Mouse (Mus musculus) liver, embryonic 15.5 days (tissue): ENCODE data around the gene Saa2. TPM values are rescaled to one million over a fixed set of nuclear protein-coding genes. Genes with fewer than 3 reads are reported as not detected.

Experiments
- ATAC-seq: fragments of 200-750 bp; cut with Nextera tagmentation; 2 replicates; pipeline ENCODE4 v1.8.0; 2017; ENCODE audit warnings: moderate number of reproducible peaks, mild to moderate bottlenecking, moderate library complexity; ENCODE audit not compliant: insufficient read depth
- H3K27ac ChIP-seq: fragments of 300-500 bp; sonication (generic); replicated peaks from 2 replicates; pipeline ENCODE4 v1.5.1; 2015; ENCODE audit warnings: mild to moderate bottlenecking, inconsistent platforms
- H3K27me3 ChIP-seq: fragments of 300-500 bp; sonication (generic); 2 replicates; pipeline ENCODE4 v1.6.1; 2015; ENCODE audit warnings: mild to moderate bottlenecking, inconsistent platforms
- H3K36me3 ChIP-seq: fragments of 300-500 bp; sonication (generic); replicated peaks from 2 replicates; pipeline ENCODE4 v1.6.1; 2015; ENCODE audit warnings: moderate library complexity, mild to moderate bottlenecking, inconsistent platforms
- H3K4me1 ChIP-seq: fragments of 300-500 bp; sonication (generic); replicated peaks from 2 replicates; pipeline ENCODE4 v1.6.1; 2015; ENCODE audit warnings: inconsistent platforms
- H3K4me2 ChIP-seq: fragments of 300-500 bp; sonication (generic); 2 replicates; pipeline ENCODE4 v1.6.1; 2015; ENCODE audit warnings: moderate library complexity, mild to moderate bottlenecking, inconsistent platforms
- H3K4me3 ChIP-seq: fragments of 300-500 bp; sonication (generic); replicated peaks from 2 replicates; pipeline ENCODE4 v1.5.1; 2015; ENCODE audit warnings: mild to moderate bottlenecking, inconsistent platforms
- H3K9ac ChIP-seq: fragments of 300-500 bp; sonication (generic); 2 replicates; pipeline ENCODE4 v1.6.1; 2015; ENCODE audit warnings: moderate library complexity, mild to moderate bottlenecking, inconsistent platforms
- H3K9me3 ChIP-seq: fragments of 300-500 bp; sonication (generic); replicated peaks from 2 replicates; pipeline ENCODE4 v1.6.1; 2016; ENCODE audit warnings: inconsistent platforms
- WGBS: fragments of 180-500 bp; shearing (Covaris S2); methylation state at CpG from one replicate; pipeline ENCODE4 v1.1.7; 2015; ENCODE audit warnings: mixed read lengths; ENCODE audit not compliant: insufficient replicate concordance; 5-methylcytosine and 5-hydroxymethylcytosine counted together
- polyA plus RNA-seq: library from polyadenylated mRNA; unstranded; fragments of >200 nt; fragmentation: Nextera tagmentation; extraction: Ambion mirVana; gene quantifications from 2 replicates; pipeline ENCODE4 v1.2.1, GENCODE M21; 2015

Saa2 gene
- polyA plus RNA-seq, 1 experiment from 2014 or later = not detected

DNA sequence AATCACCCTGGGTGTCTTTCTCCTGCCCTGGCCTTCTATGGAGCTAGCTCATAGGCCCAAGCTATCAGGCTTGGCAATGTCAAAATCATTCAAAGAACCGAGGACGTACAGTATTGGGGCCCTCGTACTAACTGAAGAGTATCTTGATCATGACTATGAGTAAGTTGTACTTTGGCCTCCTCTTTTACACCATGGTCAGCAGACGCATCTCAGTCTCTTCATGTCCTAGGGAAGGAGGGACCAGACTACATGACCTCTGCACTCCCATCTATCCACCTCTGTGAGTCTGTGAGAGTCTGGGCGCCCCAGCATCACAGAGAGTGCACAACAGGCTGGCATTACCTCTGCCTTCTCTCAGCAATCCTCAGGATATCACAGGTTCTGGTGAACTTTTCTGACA lies 11.0 kb downstream of the Saa2 start:
- Histone ChIP-seq H3K27me3 (no peaks in the 10 kb centered on the region), H3K9ac (no peak overlapping the region), H3K9me3 (no peaks in the 10 kb centered on the region), H3K4me2 (no peak overlapping the region), H3K4me1 (peaks cover 4% of the 10 kb centered on the region; the same call in 1 of the 2 replicates), H3K36me3 (peaks cover 44% of the 10 kb centered on the region), H3K4me3 (no peak overlapping the region), H3K27ac (no peak overlapping the region)
- WGBS = 78% methylated on average over 5 of the region's 5 CpGs
- ATAC-seq = no peak

DNA sequence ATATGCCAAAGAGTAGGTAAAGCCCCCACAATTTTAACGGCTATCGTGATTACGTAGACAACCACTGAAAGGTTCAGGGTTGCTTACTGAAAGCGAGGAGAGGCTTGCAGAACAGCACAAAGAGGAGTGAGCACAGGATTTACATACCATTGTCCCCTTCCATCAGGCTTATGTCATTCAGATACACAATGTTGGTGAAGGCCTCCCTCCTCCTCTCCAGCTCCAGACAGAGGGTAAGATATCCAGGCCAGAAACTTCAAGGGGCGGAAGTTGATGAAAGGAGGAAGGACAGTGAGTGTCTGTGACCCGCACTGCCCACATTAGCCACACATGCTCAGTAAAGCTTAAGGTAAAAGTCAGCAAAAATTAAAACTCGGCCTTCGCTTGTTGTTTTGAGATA lies 13.1 kb downstream of the Saa2 start:
- Histone ChIP-seq H3K9ac (no peak overlapping the region), H3K4me3 (no peak overlapping the region), H3K4me2 (no peak overlapping the region), H3K36me3 (peaks cover 65% of the 10 kb centered on the region), H3K9me3 (no peaks in the 10 kb centered on the region), H3K27ac (no peak overlapping the region), H3K27me3 (no peaks in the 10 kb centered on the region), H3K4me1 (peaks cover 4% of the 10 kb centered on the region; the same call in 1 of the 2 replicates)
- no peak for ATAC-seq
- WGBS = 80% methylated on average over 8 of the region's 8 CpGs

DNA sequence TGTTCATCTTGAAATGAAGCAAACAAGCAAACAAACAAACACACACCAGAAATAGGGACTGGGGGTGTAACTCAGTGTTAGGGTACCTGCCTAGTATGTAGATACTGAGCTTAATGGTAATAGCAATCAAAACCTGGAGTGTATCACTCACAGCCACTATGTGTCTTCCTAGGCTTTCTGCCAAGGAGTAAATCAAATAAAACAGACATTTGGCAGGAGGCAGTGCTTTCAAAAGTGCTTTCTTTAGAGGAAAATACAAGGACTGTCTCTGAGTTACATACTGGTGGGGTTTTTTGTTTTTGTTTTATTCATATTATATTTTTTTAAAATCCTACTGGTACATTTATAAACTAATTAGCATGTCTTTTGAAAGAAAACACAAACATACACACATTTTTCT lies 15.8 kb downstream of the Saa2 start:
- H3K9me3 ChIP-seq = no peaks in the 10 kb centered on the region
- no peak for ATAC-seq
- peaks cover 66% of the 10 kb centered on the region for H3K36me3 ChIP-seq
- no peaks in the 10 kb centered on the region for H3K27me3 ChIP-seq
- no peak overlapping the region for H3K27ac ChIP-seq
- no peaks in the 10 kb centered on the region for H3K4me1 ChIP-seq
- no peak overlapping the region for H3K4me3 ChIP-seq
- H3K4me2 ChIP-seq = no peak overlapping the region
- no peak overlapping the region for H3K9ac ChIP-seq

DNA sequence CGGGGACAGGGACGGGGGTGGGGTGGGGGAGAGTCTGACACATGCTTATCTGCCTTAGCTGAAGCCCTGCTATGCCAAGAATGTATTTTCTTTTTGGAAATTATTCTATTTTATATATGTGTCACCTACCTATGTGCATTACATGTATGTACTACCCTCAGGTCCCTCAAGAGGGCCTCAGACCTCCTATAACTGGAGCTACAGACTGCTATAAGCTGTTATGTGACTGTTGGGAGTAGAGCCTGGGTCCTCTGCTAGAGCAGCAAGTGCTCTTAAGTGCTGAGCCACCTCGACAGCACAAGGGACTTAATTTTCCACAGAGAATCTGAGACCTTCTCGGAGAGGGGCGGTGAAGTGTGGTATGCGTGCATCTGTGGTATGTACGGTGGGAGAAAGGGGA lies 16.9 kb downstream of the Saa2 start:
- Histone ChIP-seq H3K9me3 (no peaks in the 10 kb centered on the region), H3K4me2 (no peak overlapping the region), H3K27me3 (no peaks in the 10 kb centered on the region), H3K27ac (no peak overlapping the region), H3K4me1 (no peaks in the 10 kb centered on the region), H3K36me3 (peaks cover 65% of the 10 kb centered on the region), H3K9ac (no peak overlapping the region), H3K4me3 (no peak overlapping the region)
- 77% methylated on average over 7 of the region's 7 CpGs for WGBS
- no peak for ATAC-seq

DNA sequence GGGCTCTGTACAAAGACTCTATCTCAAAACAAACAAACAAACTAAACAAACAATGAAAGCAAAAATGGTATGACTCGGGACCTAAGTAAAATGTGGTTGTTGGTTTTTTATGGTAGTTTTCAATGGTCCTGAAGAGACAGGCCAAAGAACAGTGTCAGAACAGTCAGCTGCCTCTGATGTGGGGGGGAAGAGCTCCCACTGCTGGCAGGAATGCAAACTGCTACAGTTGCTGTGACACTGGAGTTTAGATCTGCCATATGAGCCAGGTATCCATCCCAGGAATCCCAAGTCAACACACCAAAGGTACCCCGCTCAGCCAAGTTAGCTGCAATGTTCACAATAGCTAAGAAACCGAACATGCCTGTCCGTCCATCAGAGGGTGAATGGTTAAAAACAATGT lies 19.1 kb downstream of the Saa2 start:
- H3K4me2 ChIP-seq = no peak overlapping the region
- H3K27me3 ChIP-seq = no peaks in the 10 kb centered on the region
- whole genome bisulfite sequencing = 47% methylated on average over 4 of the region's 4 CpGs
- ATAC-seq = no peak; the same call in 1 of the 2 replicates
- no peak overlapping the region for H3K4me3 ChIP-seq
- H3K36me3 ChIP-seq = peaks cover 72% of the 10 kb centered on the region
- no peak overlapping the region for H3K27ac ChIP-seq
- H3K9ac ChIP-seq = no peak overlapping the region
- H3K4me1 ChIP-seq = no peaks in the 10 kb centered on the region
- no peaks in the 10 kb centered on the region for H3K9me3 ChIP-seq

DNA sequence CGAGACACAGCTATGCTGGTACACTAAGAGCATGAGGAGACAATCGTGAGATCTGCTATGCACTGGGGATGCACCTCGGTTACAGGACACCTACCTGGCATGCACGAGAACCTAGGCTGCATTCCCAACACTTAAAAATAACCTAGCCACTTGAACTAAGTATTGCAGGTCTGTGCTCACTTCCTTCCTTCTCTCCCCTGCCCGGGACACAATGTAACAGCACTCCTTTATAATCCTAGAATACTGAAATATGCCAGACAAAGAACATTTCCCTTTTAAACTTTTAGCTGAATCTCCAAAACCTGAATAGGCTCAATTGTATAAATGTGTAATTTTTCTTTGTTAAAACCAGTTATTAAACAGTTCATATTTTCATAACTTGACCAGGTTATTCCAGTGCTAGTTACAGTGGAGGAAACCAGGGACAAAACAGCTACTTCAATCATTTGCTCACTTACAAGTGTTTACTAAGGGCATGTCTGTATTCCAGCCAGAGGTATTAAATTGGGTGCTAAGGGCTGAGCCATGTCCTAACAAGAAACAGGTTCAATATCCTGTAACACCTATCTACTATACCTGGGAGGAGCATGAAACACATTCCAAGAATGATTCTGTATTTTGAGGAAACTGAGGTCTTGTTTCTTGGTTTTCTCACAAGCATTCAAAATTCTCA lies 37.7 kb downstream of the Saa2 start:
- no peak overlapping the region for H3K9ac ChIP-seq
- WGBS = 69% methylated on average over 5 of the region's 5 CpGs
- no peaks in the 10 kb centered on the region for H3K27me3 ChIP-seq
- no peak overlapping the region for H3K27ac ChIP-seq
- no peak overlapping the region for H3K4me3 ChIP-seq
- no peaks in the 10 kb centered on the region for H3K9me3 ChIP-seq
- H3K36me3 ChIP-seq = peaks cover 38% of the 10 kb centered on the region
- ATAC-seq = no peak
- peaks cover 6% of the 10 kb centered on the region; the same call in 1 of the 2 replicates for H3K4me1 ChIP-seq
- no peak overlapping the region for H3K4me2 ChIP-seq

DNA sequence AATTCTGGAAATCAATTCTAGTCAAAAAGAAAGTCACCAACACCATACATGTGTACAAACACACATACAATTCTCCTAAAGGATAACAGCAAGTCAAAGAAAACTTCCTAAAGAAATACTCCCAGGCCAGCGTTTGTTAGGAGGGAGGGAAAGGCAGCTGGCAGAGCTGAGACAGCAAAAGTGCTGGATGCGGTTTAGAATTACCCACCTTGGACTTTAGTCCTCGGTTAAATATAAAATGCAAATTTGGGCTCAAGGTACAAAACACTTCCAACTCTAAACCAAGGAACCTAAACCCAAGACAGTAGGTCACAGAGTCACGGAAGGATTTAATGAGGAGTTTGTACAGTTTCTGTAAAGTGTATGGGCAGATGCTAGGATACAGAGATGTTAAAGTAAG lies 42.3 kb downstream of the Saa2 start:
- H3K36me3 ChIP-seq = peaks cover 9% of the 10 kb centered on the region; the same call in 1 of the 2 replicates
- peaks cover 36% of the 10 kb centered on the region for H3K4me1 ChIP-seq
- H3K4me3 ChIP-seq = no peak overlapping the region
- no peak for ATAC-seq
- no peaks in the 10 kb centered on the region for H3K27me3 ChIP-seq
- H3K9ac ChIP-seq = no peak overlapping the region
- H3K27ac ChIP-seq = no peak overlapping the region
- WGBS = 72% methylated on average over 4 of the region's 4 CpGs
- H3K9me3 ChIP-seq = no peaks in the 10 kb centered on the region
- H3K4me2 ChIP-seq = peak overlapping the region; percentile 6; the same call in 1 of the 2 replicates

DNA sequence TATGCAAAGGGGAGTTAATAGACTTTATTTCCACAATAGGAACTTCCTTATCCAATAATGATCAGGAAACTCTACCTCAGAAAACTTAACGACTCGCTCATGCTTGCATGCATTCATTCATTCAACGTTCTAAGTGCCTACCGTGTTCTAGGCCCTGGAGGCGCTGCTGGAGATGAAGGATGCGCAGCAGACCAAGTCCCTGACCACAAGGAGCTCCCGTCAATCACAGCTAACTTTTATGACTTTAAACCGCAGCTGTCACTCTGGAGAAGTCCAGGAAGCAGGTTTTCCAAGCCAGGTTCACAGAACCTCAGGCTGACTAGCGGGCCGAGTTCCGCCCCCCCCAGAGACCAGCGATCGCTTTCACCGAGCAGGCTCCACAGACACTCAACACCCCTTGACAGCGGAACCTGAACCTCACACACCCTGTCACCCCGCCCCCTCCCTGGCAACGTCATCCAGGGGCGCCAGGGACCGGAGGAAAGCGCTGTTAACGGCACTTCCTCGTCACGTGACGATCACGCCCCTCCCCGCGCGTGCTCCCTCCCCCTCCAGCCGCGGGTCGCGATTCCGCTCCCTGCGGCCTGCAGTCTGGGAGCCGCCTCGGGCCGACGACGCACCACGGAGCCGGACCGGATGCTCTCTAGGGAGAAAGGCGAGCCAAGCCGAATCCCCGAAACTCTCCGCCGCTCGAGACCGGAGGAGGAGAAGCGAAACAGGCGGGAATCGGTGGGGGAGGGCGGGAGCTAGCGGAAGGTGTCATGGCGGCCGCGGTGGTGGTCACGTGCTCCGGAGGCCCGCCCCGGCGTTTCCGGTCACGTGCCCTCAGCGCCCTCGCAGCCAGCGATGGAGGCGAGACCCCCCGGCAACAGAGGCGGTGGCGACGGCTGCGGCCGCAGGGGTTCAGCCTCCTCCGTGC lies 44.0 kb downstream of the Saa2 start, which contains the start of the genes Hps5 and Gtf2h1:
Hps5 (minus strand) TSS at position 778 of the 919 bp plus-strand sequence.
Gtf2h1 (plus strand) TSS at position 817 of the 919 bp plus-strand sequence.
- H3K4me3 ChIP-seq = peak within 1 kb of the TSS; percentile 97
- H3K27me3 ChIP-seq = no peaks in the 10 kb centered on the region
- H3K4me2 ChIP-seq = peak within 1 kb of the TSS; percentile 96
- H3K9ac ChIP-seq = peak within 1 kb of the TSS; percentile 77
- peaks cover 36% of the 10 kb centered on the region for H3K4me1 ChIP-seq
- ATAC-seq = peak; percentile 97
- no peaks in the 10 kb centered on the region for H3K9me3 ChIP-seq
- under 1% methylated on average over 75 of the region's 75 CpGs for WGBS
- peaks cover 19% of the 10 kb centered on the region for H3K36me3 ChIP-seq
- H3K27ac ChIP-seq = peak within 1 kb of the TSS; percentile 86

DNA sequence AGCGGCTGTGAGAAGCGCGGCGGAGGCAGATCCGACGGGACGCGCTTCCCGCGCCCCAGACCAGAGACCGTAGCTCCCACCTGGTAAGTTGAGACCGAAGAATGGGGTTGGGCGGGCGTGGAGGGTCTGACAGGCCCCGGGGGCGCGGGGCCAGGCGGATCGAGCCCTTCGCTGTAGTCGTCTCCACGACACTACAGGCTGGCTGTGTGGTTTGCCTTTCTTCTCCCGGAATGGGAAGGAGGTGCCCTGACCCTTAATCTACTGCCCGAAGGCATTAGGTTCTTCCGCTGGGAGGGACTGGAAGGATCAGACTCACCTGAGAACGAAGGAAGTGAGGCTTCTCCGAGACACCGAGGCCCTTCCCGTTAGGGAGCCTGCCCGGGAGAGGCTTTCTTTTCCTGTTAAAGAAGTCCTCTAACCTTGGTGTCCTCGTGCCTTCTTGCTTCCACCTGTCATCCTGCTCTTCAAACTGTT lies 44.7 kb downstream of the Saa2 start:
- 0 out of 2 replicates have a peak, but pooled peaks have one; percentile 2 for ATAC-seq
- WGBS = 1% methylated on average over 31 of the region's 31 CpGs
- peak overlapping the region; percentile 86 for H3K27ac ChIP-seq
- H3K4me3 ChIP-seq = peak overlapping the region; percentile 97
- H3K4me2 ChIP-seq = peak overlapping the region; percentile 96
- peaks cover 36% of the 10 kb centered on the region for H3K4me1 ChIP-seq
- no peaks in the 10 kb centered on the region for H3K9me3 ChIP-seq
- peak overlapping the region; percentile 77 for H3K9ac ChIP-seq
- no peaks in the 10 kb centered on the region for H3K27me3 ChIP-seq
- H3K36me3 ChIP-seq = peaks cover 21% of the 10 kb centered on the region

DNA sequence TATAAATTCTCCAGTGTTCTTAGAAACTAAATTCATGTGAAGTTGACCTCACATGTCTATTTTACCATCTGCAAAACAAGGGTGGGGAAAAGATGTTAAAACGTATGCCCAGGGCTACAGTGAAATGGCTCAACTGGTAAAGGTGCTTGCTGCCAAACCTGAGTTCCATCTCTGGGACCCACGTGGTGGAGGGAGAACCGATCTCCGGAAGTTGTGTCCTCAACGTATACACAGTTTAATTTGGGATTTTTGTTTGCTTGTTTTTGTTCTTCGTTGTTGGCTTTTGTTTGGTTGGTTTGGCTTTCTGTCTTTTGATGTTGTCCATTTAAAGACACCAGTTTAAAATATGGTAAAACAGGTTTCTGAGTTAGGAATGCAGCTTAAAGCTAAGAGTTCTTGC lies 45.2 kb downstream of the Saa2 start:
- ATAC-seq = no peak
- H3K9me3 ChIP-seq = no peaks in the 10 kb centered on the region
- peak overlapping the region; percentile 96 for H3K4me2 ChIP-seq
- H3K4me1 ChIP-seq = peaks cover 32% of the 10 kb centered on the region
- H3K9ac ChIP-seq = peak overlapping the region; percentile 77
- no peaks in the 10 kb centered on the region for H3K27me3 ChIP-seq
- H3K36me3 ChIP-seq = peaks cover 25% of the 10 kb centered on the region
- H3K27ac ChIP-seq = peak overlapping the region; percentile 86; the same call in 1 of the 2 replicates
- H3K4me3 ChIP-seq = peak overlapping the region; percentile 97
- WGBS = 27% methylated on average over 6 of the region's 6 CpGs
